Mouse (Mus musculus): Measurements from ENCODE around the gene Nrf1. TPM values are rescaled to one million over a fixed set of nuclear protein-coding genes. Genes with fewer than 3 reads are reported as not detected.

The Nrf1 gene
- polyA plus RNA-seq, 2 experiments from 2014 or later = 75.3 to 103 TPM

- no peak for ATAC-seq
Measured at GRCm38 (mm10) chr6:30081339-30081738, 33.6 kb downstream of the Nrf1 start.

GRCm38 (mm10) chr6:30083307-30083706 lies 35.5 kb downstream of the Nrf1 start:
- no peak for ATAC-seq

- ATAC-seq = peak; percentile 39
Measured at GRCm38 (mm10) chr6:30085351-30085750, 37.6 kb downstream of the Nrf1 start.

- no peak for ATAC-seq
Measured at GRCm38 (mm10) chr6:30091221-30091620, 43.4 kb downstream of the Nrf1 start.

GRCm38 (mm10) chr6:30092816-30093215 lies 45.0 kb downstream of the Nrf1 start:
- no peak for ATAC-seq

- no peak for ATAC-seq
Measured at GRCm38 (mm10) chr6:30101773-30102415, 54.1 kb downstream of the Nrf1 start.

- ATAC-seq = no peak
Measured at GRCm38 (mm10) chr6:30106091-30106490, 58.3 kb downstream of the Nrf1 start.

- ATAC-seq = no peak
Measured at GRCm38 (mm10) chr6:30107456-30107855, 59.7 kb downstream of the Nrf1 start.

- ATAC-seq = no peak
Measured at GRCm38 (mm10) chr6:30109820-30110502, 62.2 kb downstream of the Nrf1 start.

- ATAC-seq = no peak
Measured at GRCm38 (mm10) chr6:30112349-30113132, 64.8 kb downstream of the Nrf1 start.

- no peak for ATAC-seq
Measured at GRCm38 (mm10) chr6:30114101-30114500, 66.3 kb downstream of the Nrf1 start.

- no peak for ATAC-seq
Measured at GRCm38 (mm10) chr6:30121152-30121551, 73.4 kb downstream of the Nrf1 start.

- no peak for ATAC-seq
Measured at GRCm38 (mm10) chr6:30121600-30121999, 73.8 kb downstream of the Nrf1 start.

- no peak for ATAC-seq
Measured at GRCm38 (mm10) chr6:30123391-30123790, 75.6 kb downstream of the Nrf1 start.

- no peak for ATAC-seq
Measured at GRCm38 (mm10) chr6:30126060-30126459, 78.3 kb downstream of the Nrf1 start.

GRCm38 (mm10) chr6:30126766-30127165 lies 79.0 kb downstream of the Nrf1 start:
- no peak for ATAC-seq

GRCm38 (mm10) chr6:30132399-30132798 lies 84.6 kb downstream of the Nrf1 start:
- ATAC-seq = no peak

GRCm38 (mm10) chr6:30135590-30135989 lies 87.8 kb downstream of the Nrf1 start:
- no peak for ATAC-seq

GRCm38 (mm10) chr6:30137227-30137626 lies 89.4 kb downstream of the Nrf1 start:
- ATAC-seq = no peak

GRCm38 (mm10) chr6:30139329-30140045 lies 91.7 kb downstream of the Nrf1 start:
- ATAC-seq = no peak

GRCm38 (mm10) chr6:30143263-30143662 lies 95.5 kb downstream of the Nrf1 start:
- no peak for ATAC-seq

- no peak for ATAC-seq
Measured at GRCm38 (mm10) chr6:30147058-30147457, 99.3 kb downstream of the Nrf1 start.

GRCm38 (mm10) chr6:30147753-30148152 lies 100.0 kb downstream of the Nrf1 start:
- no peak for ATAC-seq
